Mouse (Mus musculus): ENCODE measurements around the gene Ptcd1. TPM values are rescaled to one million over a fixed set of nuclear protein-coding genes. Genes with fewer than 3 reads are reported as not detected.

Gene Ptcd1
- total RNA-seq, 2 experiments from 2014 or later, result 21.8 to 24.9 TPM

GRCm38 (mm10) chr5:145200387-145200786 lies 33.5 kb upstream of the Ptcd1 start:
- no peak overlapping the region for H3K27ac ChIP-seq
- no peak for TF ChIP-seq CTCF (conservative IDR thresholded peaks at IDR 0.05)
- H3K4me3 ChIP-seq, result peak overlapping the region; percentile 89
- no peak for DNase-seq (ENCODE audit: low spot score in 2 of 2)

- peak within 1 kb of the TSS; percentile 99 for H3K4me3 ChIP-seq
- DNase-seq (ENCODE audit: low spot score in 2 of 2), result no peak
- H3K27ac ChIP-seq, result peak within 1 kb of the TSS; percentile 95
- no peak for TF ChIP-seq CTCF (conservative IDR thresholded peaks at IDR 0.05)
Measured at GRCm38 (mm10) chr5:145191962-145192361, 25.1 kb upstream of the Ptcd1 start, which contains the start of gene Atp5j2. TSS of gene Atp5j2 (minus strand) at chr5:145192062.

- Histone ChIP-seq H3K27ac (peak overlapping the region; percentile 95), H3K4me3 (peak overlapping the region; percentile 99)
- peak; percentile 91 to 92 for DNase-seq (ENCODE audit: low spot score in 2 of 2)
- TF ChIP-seq CTCF (conservative IDR thresholded peaks at IDR 0.05), result no peak
Measured at GRCm38 (mm10) chr5:145190875-145191798, 24.2 kb upstream of the Ptcd1 start.

- no peak for TF ChIP-seq CTCF (conservative IDR thresholded peaks at IDR 0.05)
- H3K4me3 ChIP-seq, result peak overlapping the region; percentile 99
- H3K27ac ChIP-seq, result peak overlapping the region; percentile 95
- DNase-seq (ENCODE audit: low spot score in 2 of 2), result no peak
Measured at GRCm38 (mm10) chr5:145190373-145190772, 23.5 kb upstream of the Ptcd1 start.

GRCm38 (mm10) chr5:145189416-145189815 lies 22.5 kb upstream of the Ptcd1 start:
- H3K4me3 ChIP-seq, result no peak overlapping the region
- no peak overlapping the region for H3K27ac ChIP-seq
- TF ChIP-seq CTCF (conservative IDR thresholded peaks at IDR 0.05), result no peak
- no peak for DNase-seq (ENCODE audit: low spot score in 2 of 2)

- no peak for TF ChIP-seq CTCF (conservative IDR thresholded peaks at IDR 0.05)
- Histone ChIP-seq H3K27ac (no peak overlapping the region), H3K4me3 (no peak overlapping the region)
- DNase-seq (ENCODE audit: low spot score in 2 of 2), result no peak
Measured at GRCm38 (mm10) chr5:145185244-145185643, 18.3 kb upstream of the Ptcd1 start.

GRCm38 (mm10) chr5:145178461-145178980 lies 11.6 kb upstream of the Ptcd1 start:
- TF ChIP-seq CTCF (conservative IDR thresholded peaks at IDR 0.05), result no peak
- no peak for DNase-seq (ENCODE audit: low spot score in 2 of 2)
- H3K4me3 ChIP-seq, result no peak overlapping the region
- no peak overlapping the region for H3K27ac ChIP-seq

GRCm38 (mm10) chr5:145167306-145167661 lies 376 bp upstream of the Ptcd1 start:
- Histone ChIP-seq H3K27ac (peak overlapping the region; percentile 96), H3K4me3 (peak overlapping the region; percentile 88)
- peak in 1 of 2 experiments; percentile 18 for DNase-seq (ENCODE audit: low spot score in 2 of 2)
- TF ChIP-seq CTCF (conservative IDR thresholded peaks at IDR 0.05), result no peak

GRCm38 (mm10) chr5:145165184-145165583 lies 1.7 kb downstream of the Ptcd1 start:
- no peak for DNase-seq (ENCODE audit: low spot score in 2 of 2)
- peak overlapping the region; percentile 96 for H3K27ac ChIP-seq
- H3K4me3 ChIP-seq, result peak overlapping the region; percentile 88
- TF ChIP-seq CTCF (conservative IDR thresholded peaks at IDR 0.05), result no peak

- Histone ChIP-seq H3K27ac (peak overlapping the region; percentile 96), H3K4me3 (peak overlapping the region; percentile 88)
- TF ChIP-seq CTCF (conservative IDR thresholded peaks at IDR 0.05), result no peak
- peak; percentile 15 to 25 for DNase-seq (ENCODE audit: low spot score in 2 of 2)
Measured at GRCm38 (mm10) chr5:145164710-145165109, 2.2 kb downstream of the Ptcd1 start.

- no peak for DNase-seq (ENCODE audit: low spot score in 2 of 2)
- no peak for TF ChIP-seq CTCF (conservative IDR thresholded peaks at IDR 0.05)
Measured at GRCm38 (mm10) chr5:145161361-145161760, 5.5 kb downstream of the Ptcd1 start.

GRCm38 (mm10) chr5:145152690-145153089 lies 14.2 kb downstream of the Ptcd1 start:
- no peak overlapping the region for H3K4me3 ChIP-seq
- no peak overlapping the region for H3K27ac ChIP-seq
- no peak for DNase-seq (ENCODE audit: low spot score in 2 of 2)
- no peak for TF ChIP-seq CTCF (conservative IDR thresholded peaks at IDR 0.05)

More at GRCm38 (mm10) chr5:145161361-145161760, 5.5 kb downstream of the Ptcd1 start:
- Histone ChIP-seq H3K4me3 (no peak overlapping the region), H3K27ac (no peak overlapping the region)

GRCm38 (mm10) chr5:145149294-145149693 lies 17.6 kb downstream of the Ptcd1 start:
- Histone ChIP-seq H3K4me3 (no peak overlapping the region), H3K27ac (no peak overlapping the region)
- no peak for TF ChIP-seq CTCF (conservative IDR thresholded peaks at IDR 0.05)
- DNase-seq (ENCODE audit: low spot score in 2 of 2), result no peak

Data from layer of hippocampus, adult 2 months (tissue).